Mouse (Mus musculus): Measurements from ENCODE around the gene Lims1. TPM values are rescaled to one million over a fixed set of nuclear protein-coding genes. Genes with fewer than 3 reads are reported as not detected.
A peak's percentile ranks its signal among the peaks of the same experiment; 100 is the strongest.

Lims1 gene
- total RNA-seq, 1 experiment from 2014 or later = 54.9 TPM

DNA sequence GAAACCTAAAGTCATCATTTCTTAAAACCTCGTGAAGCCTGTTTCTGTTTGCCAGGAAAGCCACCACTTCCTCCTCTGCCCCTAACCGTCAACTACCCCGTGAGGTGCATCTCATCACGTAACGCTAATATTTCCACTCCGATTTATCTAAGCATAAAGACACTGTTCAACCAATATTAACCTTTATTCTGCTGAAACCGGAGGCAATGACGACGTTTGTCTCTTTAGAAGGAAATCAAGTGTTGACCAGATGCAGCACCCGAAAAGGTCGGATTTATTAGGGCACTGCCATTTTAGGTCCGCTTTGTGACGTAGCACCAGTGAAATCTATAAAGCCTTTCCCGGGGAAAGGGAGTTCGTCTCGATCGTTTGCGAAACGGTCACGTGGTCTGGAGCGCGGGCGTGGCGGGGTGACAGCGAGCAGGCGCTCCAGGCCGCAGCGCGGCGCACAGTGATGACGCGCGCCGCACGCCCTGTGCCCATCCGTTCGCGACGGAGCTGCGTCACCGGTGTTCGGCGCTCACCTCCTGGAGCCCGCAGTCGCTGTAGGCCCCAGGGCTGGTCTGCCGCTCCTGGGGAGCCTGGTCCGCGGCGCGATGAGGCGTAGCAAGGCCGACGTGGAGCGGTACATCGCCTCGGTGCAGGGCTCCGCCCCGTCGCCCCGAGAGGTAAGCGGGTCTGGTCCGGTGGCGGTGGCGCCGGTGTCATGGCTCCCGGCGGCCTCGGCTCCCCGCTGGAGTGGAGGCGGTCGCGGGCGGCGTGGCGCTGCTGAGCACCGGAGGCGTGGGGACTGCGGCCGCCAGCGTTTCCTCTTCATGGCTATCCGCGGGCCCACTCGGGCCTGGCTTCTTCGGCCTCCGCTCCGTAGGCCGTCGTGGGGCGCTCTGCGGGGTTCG, 123.4 kb downstream of the Lims1 start, which contains the start of gene Ranbp2:
Ranbp2 (plus strand) TSS at position 537 of the 896 bp plus-strand sequence.
- DNase-seq = peak; percentile 98

DNA sequence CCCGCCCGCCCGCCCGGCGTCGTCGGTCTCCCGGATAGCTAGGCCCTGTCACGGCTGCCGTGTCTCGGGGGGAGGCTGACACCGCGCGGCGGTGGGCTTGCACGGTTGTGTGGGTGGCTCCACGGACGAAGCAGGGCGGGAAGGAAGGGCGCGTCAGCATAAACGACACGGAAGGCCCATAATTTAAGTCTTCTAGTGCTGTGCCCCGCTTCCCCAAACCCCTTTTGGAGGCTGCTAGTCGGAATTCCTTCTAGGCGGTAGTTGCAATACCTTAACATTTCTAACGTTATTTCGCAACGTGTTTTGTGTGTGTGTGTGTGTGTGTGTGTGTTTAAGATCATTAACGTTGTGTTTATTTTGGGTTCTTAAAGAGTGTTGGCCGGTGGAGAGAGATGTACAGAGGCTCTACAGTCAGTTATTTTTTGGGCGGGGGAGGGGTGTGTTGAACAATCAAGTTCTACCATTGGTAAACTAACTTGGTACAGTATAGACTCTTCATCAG, 124.1 kb downstream of the Lims1 start:
- DNase-seq = no peak

DNA sequence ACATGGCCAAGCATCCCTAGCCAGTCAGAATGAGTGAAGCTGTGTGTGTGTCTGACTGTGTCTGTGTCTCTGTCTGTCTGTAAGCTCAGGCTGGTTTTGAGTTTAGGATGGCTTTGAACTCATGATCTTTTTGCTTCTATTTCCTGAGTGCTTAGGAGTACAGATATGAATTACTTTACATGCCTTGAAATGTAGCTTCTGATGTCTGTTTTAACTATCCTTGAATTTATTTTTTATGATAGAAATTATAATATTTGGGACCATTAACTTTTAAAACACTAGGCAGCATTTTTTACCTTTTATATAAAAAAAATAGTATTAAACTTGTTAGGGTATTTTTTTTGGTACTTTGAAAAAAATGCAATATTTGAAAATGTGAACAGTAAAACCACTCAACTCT, 128.3 kb downstream of the Lims1 start:
- DNase-seq = no peak

DNA sequence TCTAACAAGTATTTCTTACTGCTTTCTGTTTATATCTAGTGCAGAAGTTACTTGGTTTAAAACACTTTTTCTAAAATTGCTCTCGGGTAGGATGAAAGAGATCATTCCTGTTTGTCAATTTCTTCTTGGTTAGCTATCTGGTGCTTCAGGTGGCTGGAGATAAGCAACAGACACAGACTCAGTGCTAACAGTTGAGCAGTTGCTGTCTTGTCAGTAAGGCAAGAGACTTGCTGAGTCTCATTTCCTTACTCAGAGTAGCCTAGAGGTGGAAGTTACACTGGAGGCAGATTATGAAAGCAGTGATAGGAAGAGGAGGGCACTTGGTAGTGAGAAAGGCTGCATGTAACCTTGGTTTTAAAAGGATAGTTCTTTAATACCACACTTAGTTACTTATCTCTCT, 128.9 kb downstream of the Lims1 start:
- DNase-seq = no peak

DNA sequence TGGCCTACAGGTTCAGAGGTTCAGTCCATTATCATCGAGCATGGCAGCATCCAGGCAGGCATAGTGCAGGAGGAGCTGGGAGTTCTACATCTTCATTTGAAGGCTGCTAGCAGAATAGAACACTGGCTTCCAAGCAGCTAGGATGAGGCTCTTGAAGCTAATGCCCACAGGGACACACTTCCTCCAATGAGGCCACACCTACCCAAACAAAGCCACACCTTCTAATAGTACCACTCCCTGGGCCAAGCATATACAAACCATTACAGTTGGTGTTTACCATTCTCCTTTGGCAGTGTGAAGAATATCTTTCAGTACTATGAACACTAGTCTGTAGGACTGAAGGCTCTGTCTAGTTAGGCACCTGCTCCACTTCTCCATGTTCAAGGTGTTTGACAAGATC, 136.6 kb downstream of the Lims1 start:
- DNase-seq = no peak

Other genes with a start within 250 kb of the Lims1 start
- gene AW822073, start 98.5 kb upstream of the Lims1 start, total RNA-seq (2021) = not detected in 2 replicates
- gene Duxf3, start 90.8 kb upstream of the Lims1 start, total RNA-seq (2021) = not detected in 2 replicates
- gene Gm4981, start 86.8 kb upstream of the Lims1 start, total RNA-seq (2021) = not detected in 2 replicates
- gene Gcc2, start 68.0 kb upstream of the Lims1 start, total RNA-seq (2021) = 40.5 and 45.2 TPM in 2 replicates
- gene Ranbp2, start 123.5 kb downstream of the Lims1 start, total RNA-seq (2021) = 71.0 and 72.9 TPM in 2 replicates
- gene Ccdc138, start 174.5 kb downstream of the Lims1 start, total RNA-seq (2021) = 3.8 and 5.2 TPM in 2 replicates

Measured in adrenal gland, postnatal 14 days (tissue).